Mouse (Mus musculus): Measurements from ENCODE around the gene Cds1. TPM values are rescaled to one million over a fixed set of nuclear protein-coding genes. Genes with fewer than 3 reads are reported as not detected.

The Cds1 gene
- total RNA-seq, 2 experiments from 2014 or later, result 27.3 to 32.3 TPM

GRCm38 (mm10) chr5:101776528-101776927 lies 11.6 kb downstream of the Cds1 start:
- no peak for DNase-seq

- no peak for DNase-seq
These were observed 14.5 kb downstream of the Cds1 start for GRCm38 (mm10) chr5:101779376-101779863.

GRCm38 (mm10) chr5:101780918-101781317 lies 16.0 kb downstream of the Cds1 start:
- DNase-seq, result no peak

GRCm38 (mm10) chr5:101784328-101784727 lies 19.4 kb downstream of the Cds1 start:
- DNase-seq, result no peak

- no peak for DNase-seq
These were observed 19.9 kb downstream of the Cds1 start for GRCm38 (mm10) chr5:101784787-101785186.

- DNase-seq, result no peak
These were observed 21.1 kb downstream of the Cds1 start for GRCm38 (mm10) chr5:101785921-101786614.

GRCm38 (mm10) chr5:101789770-101790169 lies 24.8 kb downstream of the Cds1 start:
- DNase-seq, result no peak

- no peak for DNase-seq
These were observed 25.6 kb downstream of the Cds1 start for GRCm38 (mm10) chr5:101790560-101790959.

GRCm38 (mm10) chr5:101792665-101793064 lies 27.7 kb downstream of the Cds1 start:
- DNase-seq, result no peak

GRCm38 (mm10) chr5:101801891-101802290 lies 37.0 kb downstream of the Cds1 start:
- DNase-seq, result no peak

- no peak for DNase-seq
These were observed 37.6 kb downstream of the Cds1 start for GRCm38 (mm10) chr5:101802358-101803022.

GRCm38 (mm10) chr5:101811296-101812169 lies 46.6 kb downstream of the Cds1 start:
- peak; percentile 15 to 23 for DNase-seq

- no peak for DNase-seq
These were observed 51.9 kb downstream of the Cds1 start for GRCm38 (mm10) chr5:101816822-101817221.

- DNase-seq, result no peak
These were observed 54.3 kb downstream of the Cds1 start for GRCm38 (mm10) chr5:101819216-101819615.

- no peak for DNase-seq
These were observed 54.9 kb downstream of the Cds1 start for GRCm38 (mm10) chr5:101819844-101820243.

GRCm38 (mm10) chr5:101821052-101821451 lies 56.1 kb downstream of the Cds1 start:
- DNase-seq, result no peak

GRCm38 (mm10) chr5:101821491-101822310 lies 56.8 kb downstream of the Cds1 start:
- no peak for DNase-seq

GRCm38 (mm10) chr5:101822311-101822670 lies 57.4 kb downstream of the Cds1 start:
- DNase-seq, result no peak

- no peak for DNase-seq
These were observed 60.4 kb downstream of the Cds1 start for GRCm38 (mm10) chr5:101825111-101825911.

- DNase-seq, result peak; percentile 46 to 57
These were observed 61.6 kb downstream of the Cds1 start for GRCm38 (mm10) chr5:101826531-101826970.

GRCm38 (mm10) chr5:101827477-101827876 lies 62.5 kb downstream of the Cds1 start:
- no peak for DNase-seq
